Mouse (Mus musculus): ENCODE measurements around the gene Itga1. TPM values are rescaled to one million over a fixed set of nuclear protein-coding genes. Genes with fewer than 3 reads are reported as not detected.

Itga1 gene
- polyA plus RNA-seq, 1 experiment = 3.5 TPM

- no peak for DNase-seq (ENCODE audit: extremely low spot score in 1 of 2, low spot score in 1 of 2)
Measured at GRCm38 (mm10) chr13:115100381-115101177, 1.2 kb downstream of the Itga1 start.

DNA sequence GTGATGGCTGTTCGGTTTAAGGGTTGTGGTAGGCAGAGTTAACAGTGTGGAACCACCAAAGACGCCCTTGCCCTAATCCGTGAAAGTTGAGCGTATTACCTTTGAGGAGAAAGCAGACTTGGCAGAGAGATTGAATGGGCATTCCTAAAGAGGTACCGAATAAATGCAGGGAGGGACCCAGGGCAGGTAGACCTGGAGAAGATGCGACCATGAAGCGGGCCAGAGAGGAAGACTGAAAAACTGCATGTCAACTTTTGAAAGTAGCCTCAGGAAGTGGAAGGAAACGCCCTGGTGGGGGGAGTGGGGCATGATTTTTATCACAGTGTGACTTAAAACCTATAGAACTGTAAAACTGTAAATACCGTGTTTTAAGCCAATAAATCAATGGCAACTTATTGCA, 2.4 kb downstream of the Itga1 start:
- no peak for DNase-seq (ENCODE audit: extremely low spot score in 1 of 2, low spot score in 1 of 2)

DNA sequence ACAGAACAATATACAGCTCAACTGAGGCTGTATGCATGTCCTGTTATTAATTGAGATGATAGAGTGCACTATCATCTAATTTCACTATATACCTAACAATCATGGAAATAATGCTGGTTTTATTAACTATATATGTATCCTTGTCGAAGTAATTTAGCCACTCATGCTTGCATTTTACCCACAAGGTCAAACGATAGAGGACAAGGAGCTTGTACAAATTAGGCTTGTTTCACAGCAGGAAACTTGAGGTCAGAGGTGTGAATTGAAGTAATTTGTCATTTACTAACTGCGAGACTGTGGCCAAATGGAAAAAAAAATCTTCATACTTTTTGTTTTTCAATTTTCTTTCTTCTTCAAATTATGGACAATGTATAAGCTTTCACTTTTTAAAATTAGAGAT, 3.5 kb downstream of the Itga1 start:
- DNase-seq (ENCODE audit: extremely low spot score in 1 of 2, low spot score in 1 of 2) = no peak

DNA sequence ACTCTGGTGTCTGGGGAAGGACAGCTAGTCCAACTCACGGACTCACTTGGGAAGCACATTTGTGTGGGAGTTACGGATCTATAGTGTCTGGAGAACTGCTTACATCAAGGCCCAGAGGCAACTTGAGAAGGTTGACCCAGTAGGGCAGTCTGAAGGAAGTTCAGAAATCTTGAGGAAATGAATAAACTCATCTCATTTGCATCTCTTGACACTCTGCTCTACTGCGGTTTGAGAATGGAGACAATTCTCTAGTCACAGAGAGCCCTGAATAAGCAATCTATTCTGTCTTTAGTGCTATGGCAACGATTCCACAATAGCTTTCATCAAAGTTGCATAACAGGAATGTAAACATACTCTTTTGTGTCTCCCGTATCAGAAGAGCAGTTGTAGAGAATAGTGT, 4.8 kb downstream of the Itga1 start:
- no peak for DNase-seq (ENCODE audit: extremely low spot score in 1 of 2, low spot score in 1 of 2)

DNA sequence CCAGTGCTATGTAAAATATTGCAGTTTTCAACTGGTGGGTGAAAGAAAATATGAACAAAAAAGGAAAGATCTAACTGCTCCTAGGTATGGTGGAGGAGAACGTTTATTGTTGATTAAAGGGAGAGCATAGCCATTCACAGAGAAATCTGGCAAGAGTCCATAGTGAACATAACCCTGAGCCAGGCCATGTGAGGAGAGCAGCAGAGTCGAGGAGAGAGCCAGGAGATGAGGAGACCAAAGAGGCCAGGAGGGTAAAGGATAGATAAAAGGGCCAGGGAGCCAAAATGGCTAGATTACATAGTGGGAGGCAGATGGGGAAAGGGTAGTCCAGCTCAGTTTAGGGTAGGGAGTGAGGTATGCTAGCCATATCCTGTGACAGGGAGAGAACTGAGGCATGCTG, 5.5 kb downstream of the Itga1 start:
- DNase-seq (ENCODE audit: extremely low spot score in 1 of 2, low spot score in 1 of 2) = no peak

DNA sequence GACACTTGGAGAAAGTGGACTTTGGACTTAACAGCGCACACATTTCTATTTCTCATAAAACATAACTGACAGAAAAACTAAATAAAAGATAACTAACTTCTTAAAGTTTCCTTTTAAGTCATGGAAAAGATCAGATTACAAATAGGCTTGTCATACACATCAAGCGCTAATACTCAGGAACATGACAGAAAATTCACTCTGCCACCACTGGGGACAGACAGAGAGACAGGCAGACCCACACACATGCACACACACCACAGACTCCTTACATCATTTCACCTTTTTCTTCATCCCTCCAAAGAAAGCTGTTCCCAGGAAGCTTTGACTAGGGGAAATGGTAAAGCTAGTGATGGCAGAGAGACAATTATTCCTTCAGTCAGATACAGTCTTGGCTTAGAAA, 6.4 kb downstream of the Itga1 start:
- no peak for DNase-seq (ENCODE audit: extremely low spot score in 1 of 2, low spot score in 1 of 2)

DNA sequence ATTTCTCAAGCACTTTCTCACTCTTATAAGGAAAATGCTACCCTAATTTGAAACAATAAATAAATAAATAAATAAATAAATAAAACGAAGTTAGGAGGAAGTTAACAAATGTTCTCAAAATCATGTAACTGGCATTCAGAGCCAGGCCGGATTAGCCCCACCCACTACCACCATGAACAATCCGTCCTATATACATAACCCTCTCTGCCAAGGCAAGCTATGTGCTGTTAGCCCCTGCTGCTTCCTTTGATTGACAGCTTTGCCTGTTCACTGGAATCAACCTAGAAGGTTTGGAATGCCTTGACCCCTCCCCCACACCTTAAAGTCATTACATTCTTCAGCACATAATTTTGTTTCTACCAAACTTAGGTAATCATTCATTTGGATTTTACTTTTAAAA, 10.3 kb downstream of the Itga1 start:
- no peak for DNase-seq (ENCODE audit: extremely low spot score in 1 of 2, low spot score in 1 of 2)

- DNase-seq (ENCODE audit: extremely low spot score in 1 of 2, low spot score in 1 of 2) = no peak
Measured at GRCm38 (mm10) chr13:115090977-115091445, 10.8 kb downstream of the Itga1 start.

- peak; percentile 92 to 97 for DNase-seq (ENCODE audit: extremely low spot score in 1 of 2, low spot score in 1 of 2)
Measured at GRCm38 (mm10) chr13:115090069-115090976, 11.4 kb downstream of the Itga1 start, which contains the start of gene Pelo. Gene Pelo, minus strand, starts transcription at chr13:115090186.

GRCm38 (mm10) chr13:115089395-115090025, 12.3 kb downstream of the Itga1 start:
- DNase-seq (ENCODE audit: extremely low spot score in 1 of 2, low spot score in 1 of 2) = peak in 1 of 2 experiments; percentile 12

DNA sequence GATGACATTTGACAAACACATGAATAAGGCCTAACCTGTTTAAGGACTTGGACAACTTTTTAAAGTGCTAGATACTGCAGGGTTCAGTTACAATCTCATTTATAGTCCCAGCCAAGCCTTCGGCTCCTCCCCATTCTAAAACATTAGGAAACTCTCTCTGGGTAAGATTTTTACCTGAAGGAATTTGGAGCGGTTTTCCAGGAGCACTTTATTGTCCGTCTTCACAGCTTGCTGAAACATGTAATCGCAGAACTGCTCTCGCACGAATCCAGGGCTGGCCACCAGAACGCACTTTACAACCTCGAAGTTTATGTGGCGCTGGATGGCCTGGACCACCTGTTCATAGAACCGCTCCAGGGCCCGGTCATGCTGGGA, 12.8 kb downstream of the Itga1 start:
- no peak for DNase-seq (ENCODE audit: extremely low spot score in 1 of 2, low spot score in 1 of 2)

- DNase-seq (ENCODE audit: extremely low spot score in 1 of 2, low spot score in 1 of 2) = no peak
Measured at GRCm38 (mm10) chr13:115085974-115086373, 15.8 kb downstream of the Itga1 start.

DNA sequence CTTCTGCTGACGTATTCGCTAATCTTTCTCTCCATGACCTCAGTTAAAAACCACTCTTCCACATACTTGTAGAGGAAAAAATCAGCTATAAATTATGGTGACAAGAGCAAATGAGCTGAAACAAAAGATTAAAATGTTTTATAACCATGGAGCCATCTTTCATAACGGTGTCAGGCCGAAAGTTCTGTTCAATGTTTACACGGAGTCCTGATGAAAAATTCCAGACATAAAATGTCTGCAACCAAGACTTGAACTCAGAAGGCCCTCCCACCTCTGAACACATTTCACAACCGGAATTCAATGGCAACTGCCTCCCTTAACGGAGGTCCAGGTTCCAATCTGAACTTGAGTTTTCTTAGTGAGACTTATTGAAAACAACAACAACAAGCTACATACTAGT, 19.4 kb downstream of the Itga1 start:
- DNase-seq (ENCODE audit: extremely low spot score in 1 of 2, low spot score in 1 of 2) = no peak

GRCm38 (mm10) chr13:115079996-115080585, 21.7 kb downstream of the Itga1 start:
- DNase-seq (ENCODE audit: extremely low spot score in 1 of 2, low spot score in 1 of 2) = no peak

- DNase-seq (ENCODE audit: extremely low spot score in 1 of 2, low spot score in 1 of 2) = no peak
Measured at GRCm38 (mm10) chr13:115078997-115079685, 22.6 kb downstream of the Itga1 start.

- DNase-seq (ENCODE audit: extremely low spot score in 1 of 2, low spot score in 1 of 2) = no peak
Measured at GRCm38 (mm10) chr13:115077346-115078134, 24.2 kb downstream of the Itga1 start.

GRCm38 (mm10) chr13:115072386-115072785, 29.4 kb downstream of the Itga1 start:
- no peak for DNase-seq (ENCODE audit: extremely low spot score in 1 of 2, low spot score in 1 of 2)

DNA sequence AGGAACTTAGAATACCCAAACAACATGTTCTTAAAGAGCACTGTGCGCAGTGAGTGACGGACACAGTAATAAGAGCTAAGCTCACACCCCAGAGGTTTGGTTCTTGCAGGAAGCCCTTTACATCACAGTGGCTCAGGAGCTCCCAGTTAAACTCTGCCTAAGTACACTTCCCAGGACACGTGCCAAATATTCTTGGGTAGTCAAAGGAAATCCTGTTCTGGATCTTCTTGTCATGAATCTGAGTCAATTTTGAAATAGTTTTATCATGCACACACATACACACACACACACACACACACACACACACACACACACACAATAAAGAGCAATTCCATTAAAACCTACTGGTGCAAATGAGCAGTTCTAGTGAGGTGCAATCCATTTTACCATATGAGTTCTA, 30.3 kb downstream of the Itga1 start:
- DNase-seq (ENCODE audit: extremely low spot score in 1 of 2, low spot score in 1 of 2) = no peak

DNA sequence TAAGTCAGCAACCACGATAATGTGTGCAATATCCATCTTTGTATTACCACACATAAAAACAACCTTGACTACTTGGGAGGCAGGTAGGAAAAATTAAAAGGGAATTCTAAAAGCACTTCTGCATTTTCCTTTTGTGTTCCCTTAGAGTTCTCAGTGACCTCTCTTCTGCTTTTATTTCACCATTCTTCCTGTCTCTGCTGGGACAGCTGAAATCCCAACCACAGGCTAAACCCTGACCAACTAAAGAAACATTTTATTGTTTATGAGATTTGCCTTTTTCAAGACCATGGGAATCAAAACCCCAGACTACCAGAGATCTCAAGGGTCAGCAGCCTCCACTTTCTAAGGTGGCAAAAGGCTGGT, 33.8 kb downstream of the Itga1 start:
- no peak for DNase-seq (ENCODE audit: extremely low spot score in 1 of 2, low spot score in 1 of 2)

All from frontal cortex, adult 2 months (tissue).